Mouse (Mus musculus): Measurements from ENCODE around the gene Cox17.

The Cox17 gene

DNA sequence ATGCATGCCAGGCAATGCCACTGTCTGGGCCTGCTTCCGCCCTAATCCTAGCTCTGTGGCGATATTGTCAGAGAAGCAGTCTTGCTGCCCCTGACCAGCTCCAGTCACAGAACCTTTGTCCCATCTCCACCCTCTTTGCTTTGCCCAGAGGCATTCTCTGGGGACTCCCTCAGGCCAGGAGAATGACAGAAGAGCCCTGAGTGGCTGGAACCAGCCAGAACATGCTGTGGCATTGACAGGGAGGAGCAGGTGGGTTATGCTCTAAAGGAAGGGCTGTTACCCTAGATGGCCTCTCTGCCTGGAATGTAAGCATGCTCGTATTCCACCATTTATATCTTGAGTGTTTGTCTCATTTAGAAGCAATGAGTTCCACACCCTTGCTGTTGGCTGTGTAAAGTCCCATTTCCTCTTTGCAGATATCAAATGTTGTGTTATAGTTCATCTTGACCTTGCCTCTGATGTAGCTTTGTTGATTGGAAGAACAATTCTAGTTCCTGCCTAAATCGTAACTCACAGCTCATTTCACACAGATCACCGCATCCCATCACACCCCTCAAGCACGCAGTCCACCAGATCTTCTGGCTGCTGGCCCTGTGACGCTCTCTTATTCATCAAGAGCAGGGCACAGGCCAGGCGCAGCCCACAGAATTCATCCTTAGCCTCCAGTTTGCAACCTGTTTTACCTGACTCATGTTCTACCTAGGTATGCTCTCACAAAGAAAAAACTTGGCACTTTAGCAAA, 24.0 kb downstream of the Cox17 start:
- in situ Hi-C loops (cut with MseI, MboI) = no loop called here

DNA sequence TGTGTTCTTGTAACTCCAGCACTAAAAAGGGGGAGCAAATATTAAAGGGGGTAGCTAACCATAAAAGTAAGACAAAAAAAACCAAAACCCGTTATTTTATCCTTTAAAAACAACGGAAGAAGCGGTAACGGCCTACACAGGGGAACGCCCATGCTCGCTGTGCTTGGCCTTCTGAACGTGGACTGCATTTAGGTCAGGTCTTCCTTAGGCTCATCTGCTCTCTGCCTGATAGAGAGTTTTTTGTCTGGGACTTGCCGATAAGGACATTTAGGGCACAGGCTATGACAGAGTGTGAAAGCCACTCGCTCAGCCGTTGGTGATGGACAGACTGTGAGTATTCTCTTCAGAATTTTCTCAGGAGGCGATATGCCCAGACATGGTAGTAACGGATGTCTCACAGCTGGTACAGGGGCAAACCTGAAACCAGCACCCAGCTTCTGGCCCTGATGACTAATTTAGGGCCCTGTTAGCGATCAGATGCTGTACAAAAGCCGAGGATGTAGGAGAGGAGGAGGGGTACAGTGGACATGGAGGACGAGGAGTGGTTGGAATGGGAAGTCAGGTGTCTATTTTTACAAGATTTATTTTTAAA, 25.0 kb downstream of the Cox17 start:
- in situ Hi-C loops (cut with MseI, MboI) = no loop called here

DNA sequence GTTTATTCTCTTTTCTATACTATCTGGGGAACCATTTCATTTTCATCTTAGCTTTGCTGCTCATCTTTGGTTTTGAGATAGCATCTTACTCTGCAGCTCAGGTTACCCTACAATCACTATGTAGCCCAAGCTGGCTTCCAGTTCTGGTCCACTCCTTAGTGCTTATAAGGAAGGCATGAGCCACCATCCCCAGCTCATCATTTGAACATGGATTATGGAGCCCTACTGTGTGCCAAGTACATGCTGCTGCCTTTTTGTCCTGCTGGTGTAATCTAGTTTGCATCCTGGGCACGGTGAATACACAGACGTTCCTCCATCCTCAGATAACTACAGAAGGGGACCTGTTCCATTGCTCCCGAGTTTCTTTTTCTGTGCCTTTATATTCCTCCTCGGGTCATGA, 26.1 kb downstream of the Cox17 start:
- in situ Hi-C loops (cut with MseI, MboI) = no loop called here

DNA sequence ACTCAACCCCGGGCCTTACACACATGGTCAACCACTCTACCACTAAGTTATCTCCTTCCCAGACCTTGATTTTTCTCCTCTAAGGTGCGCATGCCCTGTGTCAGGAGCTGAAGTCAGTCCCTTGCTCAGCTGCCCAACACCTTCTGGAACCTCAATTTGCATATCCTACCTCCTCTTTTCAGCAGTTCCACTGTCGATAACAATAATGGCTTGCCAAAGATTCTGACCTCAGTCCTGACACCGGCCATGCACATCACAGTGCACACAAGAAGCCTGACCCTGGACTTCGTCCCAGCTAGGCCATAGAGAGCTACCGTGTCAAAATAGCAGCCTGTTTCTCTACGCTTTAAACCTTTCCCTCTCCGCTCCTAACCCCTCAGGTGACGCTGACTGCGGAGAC, 26.6 kb downstream of the Cox17 start:
- in situ Hi-C loops (cut with MseI, MboI) = no loop called here

DNA sequence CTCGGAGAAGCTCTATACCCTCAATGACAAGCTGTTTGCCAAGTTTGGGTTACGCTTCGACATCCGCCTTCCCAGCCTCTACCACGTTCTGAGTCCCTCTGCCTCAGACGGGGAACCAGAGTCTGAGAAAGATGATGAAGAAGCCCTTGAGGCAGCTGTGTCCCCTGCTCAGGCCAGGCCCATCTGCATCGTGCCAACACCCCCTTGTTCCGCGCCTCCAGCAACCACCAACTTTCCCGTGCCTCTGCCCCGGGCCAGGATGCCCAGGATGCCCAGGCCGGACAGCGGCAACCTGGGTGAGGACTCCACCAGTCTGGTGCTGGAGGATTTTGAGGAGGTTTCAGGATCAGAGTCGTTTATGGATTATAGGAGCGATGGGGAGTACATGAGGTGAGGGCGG, 27.1 kb downstream of the Cox17 start:
- in situ Hi-C loops (cut with MseI, MboI) = no loop called here

DNA sequence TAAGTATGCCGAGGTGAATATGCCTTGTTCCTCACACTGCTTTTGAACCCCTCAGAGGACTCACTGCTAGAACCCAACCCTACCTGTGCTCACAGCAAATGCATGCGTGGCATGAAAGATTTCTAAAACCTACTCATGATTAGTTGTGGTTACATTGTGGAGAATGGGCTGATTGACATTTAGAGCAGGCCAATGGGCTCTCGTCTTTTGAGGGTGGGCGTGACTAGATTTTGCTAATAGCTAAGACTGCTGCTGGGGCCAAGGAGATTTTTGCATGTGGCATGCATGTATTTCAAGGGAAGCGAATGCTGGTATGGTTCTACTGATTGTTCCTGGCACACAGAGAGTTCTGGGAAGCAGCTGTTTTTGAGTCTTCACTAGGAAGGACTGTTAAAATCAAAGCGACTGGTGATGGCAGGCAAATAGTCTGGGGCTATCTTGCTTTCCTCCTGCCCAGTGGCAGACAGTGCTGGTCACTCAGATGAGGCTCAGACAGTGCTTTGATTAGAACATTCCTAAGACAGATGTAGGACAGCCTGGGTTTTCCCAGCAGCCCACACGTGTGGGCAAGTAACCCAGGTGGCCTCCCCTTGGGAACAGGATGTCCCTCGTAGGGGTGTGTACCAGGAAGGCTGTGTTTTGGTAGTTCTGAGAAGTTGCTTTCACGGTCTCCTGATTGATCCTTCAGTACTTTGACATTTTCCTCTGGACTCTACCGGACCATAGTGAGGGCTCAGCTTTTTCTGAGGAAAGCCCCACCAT, 27.8 kb downstream of the Cox17 start:
- in situ Hi-C loops (cut with MseI, MboI) = no loop called here

DNA sequence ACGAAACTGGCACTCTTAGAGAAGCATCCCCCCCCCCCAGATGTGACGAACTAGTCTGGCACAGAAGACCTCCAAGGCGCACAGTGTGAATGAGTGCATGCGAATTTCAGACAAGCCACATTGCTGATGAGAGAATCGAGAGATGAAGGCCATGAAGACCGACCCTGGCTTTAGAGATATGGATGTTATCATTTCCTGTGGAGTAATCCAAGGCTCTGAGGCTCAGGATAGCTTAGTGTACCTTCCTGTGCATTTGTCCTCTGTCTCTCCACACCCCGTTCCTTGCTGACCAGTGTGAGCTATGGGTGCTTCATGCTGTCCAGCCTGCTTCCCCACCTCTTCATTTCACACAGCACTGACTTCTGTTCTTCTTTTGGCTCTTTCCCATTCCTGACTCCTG, 28.4 kb downstream of the Cox17 start:
- in situ Hi-C loops (cut with MseI, MboI) = no loop called here

DNA sequence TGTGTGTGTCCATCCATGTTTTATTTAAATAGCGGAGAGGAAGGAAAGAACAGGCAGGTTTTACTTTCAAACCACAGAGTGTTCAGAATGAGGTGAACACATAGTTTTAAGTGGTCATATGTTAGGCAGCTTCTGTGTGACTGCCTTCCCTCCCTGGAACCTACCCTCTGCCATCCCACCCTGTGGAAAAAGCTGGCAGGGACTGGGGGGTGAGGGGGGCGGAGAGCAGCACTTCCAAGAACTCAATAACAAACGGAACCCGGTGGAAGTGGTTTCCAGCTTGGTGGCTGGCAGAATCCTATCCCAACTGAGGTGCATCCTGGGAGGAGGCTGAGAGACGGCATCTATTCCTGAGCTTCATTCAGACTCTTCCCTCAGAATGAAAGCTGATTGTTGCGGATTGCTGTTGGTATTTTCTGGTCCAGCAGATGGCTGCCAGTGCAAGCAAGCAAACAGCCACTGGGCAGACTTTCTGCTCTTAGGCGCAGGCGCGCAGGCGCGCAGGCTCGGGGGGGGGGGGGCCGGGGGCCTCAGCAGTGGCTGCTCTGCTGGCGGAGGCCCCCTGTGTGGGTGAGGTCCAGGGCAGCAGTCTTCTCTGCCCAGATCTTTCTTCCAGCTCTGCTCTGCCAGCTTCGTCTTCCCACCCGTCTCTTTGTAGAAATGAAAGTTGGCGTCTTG, 29.5 kb downstream of the Cox17 start:
- in situ Hi-C loops (cut with MseI, MboI) = no loop called here

DNA sequence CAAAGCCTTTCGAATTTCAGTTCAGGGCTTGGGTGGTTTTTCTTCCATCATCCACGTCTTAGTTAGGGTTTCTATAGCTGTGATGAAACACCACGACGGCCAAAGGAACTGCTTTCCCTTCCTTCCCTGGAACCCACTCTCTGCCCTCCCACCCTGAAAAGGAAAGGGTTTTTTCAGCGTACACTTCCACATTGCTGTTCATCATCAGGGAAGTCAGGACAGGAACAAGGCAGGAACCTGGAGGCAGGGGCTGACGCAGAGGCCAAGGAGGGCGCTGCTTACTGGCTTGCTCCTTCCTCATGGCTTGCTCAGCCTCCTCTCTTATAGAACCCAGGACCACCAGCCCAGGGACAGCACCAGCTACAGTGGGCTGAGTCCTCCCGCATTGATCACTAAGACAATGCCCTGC, 30.1 kb downstream of the Cox17 start:
- in situ Hi-C loops (cut with MseI, MboI) = no loop called here

DNA sequence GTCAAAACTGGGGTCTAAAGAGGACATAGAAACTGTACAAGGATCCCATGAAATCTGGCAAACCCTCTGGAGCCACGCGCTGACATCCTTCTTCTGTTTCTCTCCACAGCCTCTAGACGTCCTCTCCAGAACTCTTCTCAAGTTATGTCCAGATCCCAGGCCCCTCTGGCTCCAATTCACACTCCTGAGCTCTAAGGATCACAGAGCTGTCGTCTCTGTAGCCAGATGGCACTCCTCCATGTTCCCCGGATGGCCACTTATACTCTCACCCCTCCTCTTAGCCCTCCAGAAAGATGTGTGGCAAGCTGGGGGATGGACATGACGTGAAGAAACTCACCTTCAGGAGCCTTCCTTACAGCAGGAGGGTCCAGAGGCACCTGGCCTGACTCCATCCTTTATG, 30.8 kb downstream of the Cox17 start:
- in situ Hi-C loops (cut with MseI, MboI) = no loop called here

DNA sequence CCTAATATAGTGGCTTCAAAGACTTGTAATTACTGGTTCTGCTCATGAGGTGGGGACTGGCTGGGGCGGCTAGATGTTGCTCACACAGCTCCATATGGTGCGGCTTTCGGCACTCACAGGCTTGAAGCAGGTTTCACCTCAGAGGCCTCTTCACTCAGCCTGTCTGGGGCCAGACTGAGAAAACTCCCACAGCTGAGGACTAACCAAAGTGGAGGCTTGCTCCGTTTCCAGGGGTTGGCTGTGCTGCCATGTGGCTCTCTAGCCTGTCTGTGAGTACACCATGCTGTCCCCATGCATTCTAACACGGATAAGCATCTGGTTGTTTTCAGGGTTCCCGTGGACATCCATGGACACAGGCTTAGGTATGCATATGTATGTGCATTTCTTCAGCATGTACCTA, 31.8 kb downstream of the Cox17 start:
- in situ Hi-C loops (cut with MseI, MboI) = no loop called here

DNA sequence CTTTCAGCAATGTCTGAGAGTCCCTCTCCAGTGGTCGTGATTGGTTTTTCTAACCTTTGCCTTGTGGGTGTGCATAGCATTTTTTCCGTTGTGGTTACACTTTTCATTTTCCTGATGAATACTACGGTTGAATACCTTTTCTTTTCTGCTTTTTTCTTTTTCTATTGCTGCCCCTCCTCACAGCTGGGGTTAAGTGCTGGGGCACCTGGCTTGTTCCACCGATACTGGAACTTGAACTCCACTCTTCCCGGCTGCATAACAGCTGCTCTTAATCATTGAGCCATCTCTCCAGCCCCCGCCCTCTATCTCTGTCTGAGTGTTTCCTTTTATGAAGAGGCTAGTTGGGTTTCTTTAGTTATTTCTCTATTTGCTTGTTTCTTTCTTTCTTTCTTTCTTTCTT, 32.3 kb downstream of the Cox17 start:
- in situ Hi-C loops (cut with MseI, MboI) = no loop called here

DNA sequence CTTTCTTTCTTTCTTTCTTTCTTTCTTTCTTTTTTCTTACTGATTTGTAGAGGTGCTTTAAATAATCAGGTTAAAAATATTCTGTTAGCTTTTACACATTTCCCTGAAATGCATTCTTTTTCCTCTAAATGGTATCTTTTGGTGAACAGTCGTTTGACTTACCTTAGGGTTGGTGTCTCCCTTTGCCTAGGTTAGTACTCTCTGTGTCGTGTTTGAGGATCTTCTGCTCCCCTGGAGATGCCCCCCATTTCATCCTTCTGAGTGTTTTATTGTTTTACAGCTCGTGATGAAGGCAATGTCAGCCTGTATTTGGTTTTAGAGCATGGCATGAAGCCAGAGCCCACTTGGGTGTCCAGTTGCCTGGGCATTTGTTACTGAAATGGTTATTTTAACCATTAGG, 32.7 kb downstream of the Cox17 start:
- in situ Hi-C loops (cut with MseI, MboI) = no loop called here

DNA sequence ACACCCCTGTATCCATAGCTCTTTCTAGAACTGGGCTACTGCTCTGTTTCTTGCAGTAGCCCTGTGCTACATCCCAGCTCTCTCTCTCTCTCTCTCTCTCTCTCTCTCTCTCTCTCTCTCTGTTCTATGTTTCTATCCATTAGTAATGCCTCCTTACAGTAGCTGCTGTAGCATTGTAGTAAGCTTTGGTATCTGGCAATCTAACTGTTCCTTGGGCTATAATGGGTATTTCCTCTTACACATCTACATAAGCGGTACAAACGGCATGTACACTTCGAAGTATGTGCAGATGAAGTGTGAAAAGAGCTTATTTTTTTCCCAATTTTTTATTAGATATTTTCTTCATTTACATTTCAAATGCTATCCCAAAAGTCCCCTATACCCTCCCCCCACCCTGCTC, 33.1 kb downstream of the Cox17 start:
- in situ Hi-C loops (cut with MseI, MboI) = no loop called here

DNA sequence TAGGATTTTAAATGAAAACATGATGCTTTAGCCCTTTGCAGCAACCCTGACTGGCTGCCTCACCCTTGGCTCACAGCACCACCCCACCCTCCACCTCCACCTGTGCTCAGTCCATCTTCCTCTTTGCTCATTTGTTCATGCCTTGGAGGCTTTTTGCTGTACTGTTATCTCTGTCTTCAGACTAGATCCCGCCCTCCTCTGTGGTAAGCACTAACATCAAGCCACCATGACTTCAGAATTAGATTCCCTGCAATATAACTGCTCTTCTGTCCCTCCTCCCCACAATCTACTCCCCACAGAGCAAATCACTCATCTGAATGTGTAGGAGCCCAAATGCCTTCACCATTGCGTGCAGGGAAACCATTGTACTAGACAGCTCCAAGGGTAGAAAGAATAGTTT, 36.9 kb downstream of the Cox17 start:
- in situ Hi-C loops (cut with MseI, MboI) = no loop called here

DNA sequence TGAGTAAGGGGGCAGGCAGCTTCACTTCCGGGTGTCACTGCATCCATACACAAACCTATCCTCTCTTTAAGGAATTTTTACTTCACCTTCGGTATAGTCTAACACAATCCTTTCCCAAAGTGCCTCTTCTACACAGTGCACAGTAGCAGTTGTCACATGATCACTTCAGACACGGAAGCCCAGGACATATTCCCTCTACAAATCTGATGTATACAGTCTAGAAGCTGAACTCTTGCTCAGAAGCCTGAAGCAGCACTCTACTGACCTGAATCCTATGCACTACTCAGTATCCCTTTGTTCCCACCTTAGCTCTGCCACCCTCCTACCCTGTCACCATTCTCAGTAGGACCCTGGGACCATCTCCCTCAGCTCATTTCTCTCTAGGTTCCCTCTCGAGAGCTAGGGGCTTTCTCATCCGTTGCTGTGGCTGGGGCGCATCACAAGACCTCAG, 38.4 kb downstream of the Cox17 start:
- in situ Hi-C loops (cut with MseI, MboI) = no loop called here

DNA sequence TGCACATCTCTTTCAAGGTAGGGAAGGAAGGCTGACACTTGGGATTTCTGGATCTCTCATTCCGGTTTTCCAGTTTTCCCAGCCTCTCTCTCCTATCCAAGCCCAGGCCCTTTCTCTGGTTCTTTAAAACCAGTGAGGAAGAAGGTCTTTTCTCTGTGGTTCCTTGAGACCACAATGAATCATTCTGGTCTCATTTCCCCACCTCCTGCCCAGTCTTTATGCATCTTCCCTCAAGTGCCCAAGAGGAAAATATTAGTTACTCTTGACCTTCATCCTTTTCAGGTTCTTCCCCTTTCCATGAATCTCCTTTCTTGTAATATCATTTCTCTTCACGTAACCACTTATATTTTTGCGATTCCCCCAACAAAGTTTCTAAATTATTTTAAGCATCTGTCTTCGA, 38.9 kb downstream of the Cox17 start:
- in situ Hi-C loops (cut with MseI, MboI) = no loop called here

DNA sequence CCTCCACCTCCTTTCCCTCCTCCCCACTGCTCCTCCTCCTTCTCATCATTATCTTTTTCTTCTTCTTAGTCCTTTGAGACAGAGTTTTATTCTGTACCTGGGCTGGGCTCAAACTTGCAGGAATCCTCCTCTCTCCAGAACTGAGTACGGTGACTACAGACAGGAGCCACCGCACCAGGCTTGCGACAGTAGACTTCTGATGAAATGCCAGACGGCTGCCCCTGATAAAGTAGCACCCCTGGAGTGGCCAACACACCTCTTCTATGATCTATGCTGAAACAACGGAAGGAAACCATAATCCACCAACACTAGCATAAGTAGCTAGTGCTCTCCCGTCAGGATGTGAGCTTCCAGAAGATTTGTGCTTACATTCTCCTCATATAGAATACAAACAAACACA, 40.6 kb downstream of the Cox17 start:
- in situ Hi-C loops (cut with MseI, MboI) = no loop called here

DNA sequence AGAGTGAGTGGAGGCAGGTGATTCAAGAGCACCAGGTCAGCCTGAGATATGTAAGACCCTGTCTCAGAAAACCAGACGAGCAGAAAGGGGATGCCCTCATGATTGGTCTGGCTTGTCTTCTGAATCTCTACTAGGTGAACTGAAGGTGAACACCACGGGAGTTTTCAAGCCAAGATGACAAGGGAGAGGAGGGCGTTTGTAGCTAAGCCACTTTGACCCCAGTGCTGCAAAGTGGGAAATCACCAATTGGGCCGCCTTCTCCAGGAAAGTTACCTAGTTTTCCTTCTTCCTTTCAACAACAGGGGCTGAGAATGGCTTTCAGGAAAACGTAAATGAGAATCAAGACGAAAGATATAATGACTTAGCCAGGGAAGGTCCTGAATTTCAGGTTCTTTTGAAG, 42.0 kb downstream of the Cox17 start:
- in situ Hi-C loops (cut with MseI, MboI) = no loop called here

DNA sequence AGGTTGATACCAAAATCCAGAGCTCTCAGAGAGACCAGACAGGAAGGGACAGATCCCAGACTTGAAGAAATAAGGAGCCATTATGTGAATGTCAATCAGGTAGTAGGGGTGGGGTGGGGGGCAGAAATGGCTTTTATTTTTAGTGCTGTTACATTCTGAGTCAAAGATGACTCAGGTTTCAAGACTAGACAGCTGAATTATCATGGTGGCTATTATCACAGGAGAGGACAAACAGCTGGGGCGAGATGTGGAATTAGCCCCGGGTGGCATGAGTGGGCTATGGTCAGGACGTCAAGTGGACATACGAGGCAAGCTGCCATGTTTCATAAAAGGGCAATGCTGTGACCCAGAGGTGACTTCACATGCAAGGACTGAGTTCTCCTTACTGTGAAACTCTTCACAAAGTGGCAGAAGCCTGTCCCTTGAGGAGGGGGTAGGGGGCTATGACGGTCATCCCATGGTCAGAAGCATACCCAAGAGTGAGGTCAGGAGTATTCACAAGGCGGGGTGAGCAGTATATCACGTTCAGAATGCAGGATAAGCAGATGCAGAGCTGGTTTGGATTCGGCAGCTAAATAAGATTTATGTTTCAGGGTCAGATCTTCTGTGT, 42.6 kb downstream of the Cox17 start:
- in situ Hi-C loops (cut with MseI, MboI) = no loop called here

DNA sequence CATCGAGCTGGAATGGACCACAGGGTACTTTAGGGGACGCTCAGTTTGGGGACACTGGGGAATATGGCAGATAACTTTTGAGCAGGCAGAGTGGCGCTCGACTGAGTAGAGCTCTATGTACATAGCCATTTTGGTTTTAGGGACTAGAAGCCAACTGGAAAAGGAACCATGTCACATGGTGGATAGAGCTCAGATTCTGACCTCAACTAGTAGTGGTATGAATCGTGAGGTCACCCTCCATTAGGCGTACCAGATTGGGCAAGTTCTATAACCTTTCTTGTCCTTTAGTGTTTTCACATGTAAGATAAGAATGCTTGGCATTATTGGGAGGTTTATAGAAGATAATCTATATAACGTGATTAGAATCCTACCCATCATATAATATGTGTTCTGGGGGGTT, 43.5 kb downstream of the Cox17 start:
- in situ Hi-C loops (cut with MseI, MboI) = no loop called here

Data from mouse trophoblast stem cell (cell line).